Mouse (Mus musculus) regulatory T cell (primary cell): ENCODE results near the gene Plagl1.

Source experiments
- in situ Hi-C: fragments of 300-600 bp; cut with MboI, MseI; formaldehyde crosslinking; loops from one replicate; pipeline ENCODE4 v1.15.1; 2025; ENCODE audit warnings: high pct_unique_total_duplicates

Gene Plagl1

GRCm38 (mm10) chr10:13060021-13060668 lies at the start of gene Plagl1:
TSS of gene Plagl1 (plus strand) at chr10:13060504.
- in situ Hi-C loops: loop anchor here (5.0 kb wide), 1 partner anchor 38 kb away; no protein-coding TSS in a partner anchor

GRCm38 (mm10) chr10:13014026-13014425 lies 46.3 kb upstream of the Plagl1 start:
- in situ Hi-C loops: loop anchor here (25.0 kb wide), 1 partner anchor 173 kb away; the partner anchor contains the start of genes Ltv1 and Zc2hc1b

DNA sequence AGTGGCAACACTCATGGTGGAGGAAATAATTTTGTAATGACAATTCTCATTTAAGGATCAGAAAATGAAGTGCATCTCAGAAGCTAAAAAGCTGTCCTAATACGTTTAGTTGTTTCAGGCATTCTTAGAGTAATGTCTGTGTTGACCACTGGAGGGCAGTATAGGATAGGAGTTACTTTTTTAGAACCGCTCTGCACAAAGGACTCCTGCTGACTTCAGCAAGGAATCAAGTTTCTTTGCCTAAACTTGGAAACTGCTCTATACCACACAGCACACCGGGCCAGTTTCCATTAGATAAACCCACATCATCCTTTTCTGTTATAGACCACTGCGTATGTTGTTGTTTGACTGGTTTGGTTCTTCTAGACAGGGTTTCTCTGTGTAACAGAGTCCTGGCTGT lies 43.7 kb upstream of the Plagl1 start:
- in situ Hi-C loops: loop anchor here (5.0 to 25.0 kb wide), 2 partner anchors 171 to 411 kb away; partner anchors contain the start of genes Ltv1 and Zc2hc1b

DNA sequence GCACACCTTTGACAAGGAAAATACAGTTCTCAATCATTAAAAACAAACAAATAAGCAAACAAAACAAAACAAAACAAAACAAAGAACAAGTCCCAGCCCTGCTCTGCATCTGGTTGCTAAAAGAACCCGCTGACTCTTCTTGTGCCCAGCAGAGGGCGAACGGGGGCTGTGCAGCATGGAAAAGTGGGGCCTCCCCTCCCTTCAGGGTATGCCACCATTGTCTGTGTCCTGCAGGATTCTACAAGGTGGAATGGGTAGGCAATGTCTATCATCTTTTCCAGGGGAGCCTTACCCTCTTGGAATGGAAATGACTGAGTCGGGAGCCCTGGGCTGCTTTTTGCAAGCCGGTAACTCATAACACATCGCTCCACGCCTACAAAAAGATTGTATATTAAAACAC lies 41.8 kb upstream of the Plagl1 start:
- in situ Hi-C loops: loop anchor here (5.0 to 25.0 kb wide), 2 partner anchors 169 to 409 kb away; partner anchors contain the start of genes Ltv1 and Zc2hc1b

GRCm38 (mm10) chr10:13019026-13019425 lies 41.3 kb upstream of the Plagl1 start:
- in situ Hi-C loops: loop anchor here (5.0 to 25.0 kb wide), 2 partner anchors 168 to 408 kb away; partner anchors contain the start of genes Ltv1 and Zc2hc1b

GRCm38 (mm10) chr10:13022103-13022502 lies 38.2 kb upstream of the Plagl1 start:
- in situ Hi-C loops: loop anchor here (5.0 to 25.0 kb wide), 3 partner anchors 40 to 165 kb away; partner anchors contain the start of genes Ltv1, Plagl1 and Zc2hc1b

DNA sequence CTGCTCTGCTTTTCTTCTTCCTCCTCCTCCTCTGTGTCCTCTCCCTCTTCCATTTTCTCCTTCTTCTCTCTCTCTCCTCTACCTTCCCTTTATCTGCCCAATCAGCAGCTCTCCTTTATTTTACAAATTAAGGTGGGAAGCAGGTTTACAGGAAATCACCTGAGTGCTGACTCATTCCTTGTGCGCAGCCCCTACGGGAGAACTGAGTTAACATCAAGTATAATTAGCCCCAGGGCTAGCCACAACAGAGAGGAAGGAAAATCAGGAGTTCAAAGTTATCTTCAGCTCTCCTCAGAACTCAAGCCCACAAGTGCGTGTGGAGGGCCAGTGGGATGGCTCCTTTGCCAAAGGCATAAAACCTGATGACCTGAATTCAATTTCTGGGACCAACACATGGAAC lies 36.3 kb upstream of the Plagl1 start:
- in situ Hi-C loops: loop anchor here (5.0 to 25.0 kb wide), 3 partner anchors 38 to 163 kb away; partner anchors contain the start of genes Ltv1, Plagl1 and Zc2hc1b

GRCm38 (mm10) chr10:13027702-13028101 lies 32.6 kb upstream of the Plagl1 start:
- in situ Hi-C loops: no loop called here

GRCm38 (mm10) chr10:13028215-13028614 lies 32.1 kb upstream of the Plagl1 start:
- in situ Hi-C loops: no loop called here

DNA sequence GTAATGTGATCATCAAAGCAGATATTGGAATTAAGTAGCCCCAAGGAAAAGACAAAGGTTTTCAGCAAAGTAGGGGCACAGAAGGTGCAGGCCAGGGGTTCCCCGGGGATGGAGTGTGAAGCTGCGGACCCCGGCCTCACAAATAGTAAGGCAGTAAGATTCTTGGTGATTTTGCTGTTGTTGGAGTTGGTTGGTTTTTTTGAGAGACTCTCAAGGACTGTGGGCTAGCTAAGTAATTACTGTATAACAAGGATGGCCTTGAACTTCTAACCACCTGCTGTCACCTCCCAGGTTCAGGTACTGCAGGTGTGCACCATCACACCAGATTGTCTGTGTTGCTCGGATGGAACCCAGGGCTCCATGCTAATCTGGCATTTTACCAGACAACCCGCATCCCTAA lies 30.9 kb upstream of the Plagl1 start:
- in situ Hi-C loops: no loop called here

GRCm38 (mm10) chr10:13035270-13035669 lies 25.0 kb upstream of the Plagl1 start:
- in situ Hi-C loops: no loop called here

- in situ Hi-C loops: no loop called here
Observed at GRCm38 (mm10) chr10:13039637-13040174, 20.6 kb upstream of the Plagl1 start.

- in situ Hi-C loops: no loop called here
Observed at GRCm38 (mm10) chr10:13044659-13045058, 15.6 kb upstream of the Plagl1 start.

GRCm38 (mm10) chr10:13047816-13048215 lies 12.5 kb upstream of the Plagl1 start:
- in situ Hi-C loops: no loop called here

DNA sequence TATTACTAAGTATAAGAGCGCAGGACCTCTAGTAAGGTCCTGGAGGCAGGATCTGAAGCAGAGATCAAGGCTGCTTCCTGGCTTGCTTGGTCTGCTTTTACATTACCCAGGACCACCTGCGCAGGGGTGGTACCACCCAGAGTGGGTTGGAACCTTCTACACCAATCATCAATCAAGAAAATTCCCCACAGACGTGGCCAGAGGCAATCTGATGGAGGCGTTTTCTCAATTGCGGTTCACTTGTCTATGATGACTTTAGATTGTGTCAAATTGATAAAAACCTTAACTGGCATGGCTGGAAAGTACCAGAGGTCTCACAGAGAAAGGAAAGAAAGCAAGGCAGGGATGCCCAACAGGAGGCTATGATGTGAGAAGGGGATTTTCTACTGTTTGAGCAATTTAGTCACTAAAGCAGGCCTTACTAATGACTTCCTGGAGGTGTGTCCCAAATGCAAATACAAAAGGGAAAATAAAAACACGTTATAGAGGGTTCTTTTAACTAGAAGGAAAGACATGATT lies 3.4 kb upstream of the Plagl1 start:
- in situ Hi-C loops: no loop called here

GRCm38 (mm10) chr10:13060821-13061671 lies 742 bp downstream of the Plagl1 start:
- in situ Hi-C loops: loop anchor here (5.0 kb wide), 1 partner anchor 39 kb away; no protein-coding TSS in a partner anchor

GRCm38 (mm10) chr10:13062373-13062772 lies 2.1 kb downstream of the Plagl1 start:
- in situ Hi-C loops: loop anchor here (5.0 kb wide), 1 partner anchor 40 kb away; no protein-coding TSS in a partner anchor

DNA sequence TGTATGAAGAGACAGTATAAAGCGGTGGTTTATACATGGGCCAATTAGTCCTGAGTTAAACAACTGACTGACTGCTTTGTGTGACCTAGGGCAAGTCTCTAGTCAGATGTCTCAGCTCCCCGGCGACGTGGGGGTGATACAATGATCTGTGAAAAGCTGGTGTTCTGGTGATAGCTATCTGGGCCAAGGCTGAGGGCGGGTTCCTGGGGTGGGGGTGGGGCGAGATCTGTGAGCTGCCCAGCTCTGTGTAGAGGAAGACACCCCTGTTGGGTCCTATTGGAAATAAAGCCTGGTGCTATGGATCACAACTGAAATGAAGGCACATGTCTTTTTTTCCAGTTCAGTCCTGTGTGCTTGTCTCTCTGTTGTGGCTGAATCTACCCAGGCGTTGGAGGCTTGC lies 3.2 kb downstream of the Plagl1 start:
- in situ Hi-C loops: loop anchor here (5.0 kb wide), 1 partner anchor 41 kb away; no protein-coding TSS in a partner anchor

DNA sequence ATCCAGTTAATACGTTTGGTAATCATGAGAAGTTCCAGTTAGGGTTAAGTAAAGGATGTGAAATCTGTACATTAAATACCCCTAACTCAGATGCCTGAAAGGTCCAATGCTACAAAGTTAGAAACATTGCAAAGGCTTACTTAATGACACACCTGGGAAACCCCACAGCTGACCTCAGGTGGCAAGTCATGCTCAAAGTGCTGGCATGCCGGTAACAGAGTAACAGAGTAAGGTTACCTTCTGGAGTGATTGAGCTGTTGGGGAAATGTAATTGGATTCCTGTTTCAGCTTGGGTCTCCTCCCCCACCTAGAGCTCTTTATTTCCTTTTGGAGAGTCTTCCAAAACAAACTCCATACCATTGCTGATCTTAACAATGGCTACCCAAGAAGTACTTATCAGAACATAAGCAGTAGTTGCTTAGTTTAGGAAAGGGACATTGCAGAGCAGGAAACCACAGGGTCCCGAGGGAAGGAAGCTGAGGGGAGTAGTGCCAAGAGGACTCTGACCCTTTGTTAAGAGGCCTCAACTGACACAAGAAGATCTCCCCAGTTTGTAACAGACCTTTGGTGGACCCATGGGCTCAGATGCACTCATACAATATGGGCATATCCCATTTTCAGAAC lies 4.9 kb downstream of the Plagl1 start:
- in situ Hi-C loops: no loop called here

DNA sequence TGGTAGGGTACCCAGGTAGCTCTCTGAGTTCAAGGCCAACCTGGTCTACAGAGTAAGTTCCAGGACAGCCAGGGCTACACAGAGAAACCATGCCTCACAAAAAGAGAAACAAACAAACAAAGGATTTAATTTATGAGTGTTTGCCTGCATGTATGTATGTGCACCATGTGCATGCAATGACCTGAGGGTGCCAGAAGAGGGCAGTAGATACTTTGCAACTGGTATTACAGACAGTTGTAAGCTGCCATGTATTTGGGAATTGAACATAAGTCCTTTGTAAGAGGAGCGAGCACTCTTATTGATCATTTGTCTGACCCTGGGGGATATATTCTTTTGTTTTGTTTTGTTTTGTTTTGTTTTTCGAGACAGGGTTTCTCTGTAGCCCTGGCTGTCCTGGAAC lies 10.7 kb downstream of the Plagl1 start:
- in situ Hi-C loops: no loop called here
